Mouse (Mus musculus) erythroblast, embryonic 14.5 days (primary cell): ENCODE measurements around the gene Cc2d1b. TPM values are rescaled to one million over a fixed set of nuclear protein-coding genes. Genes with fewer than 3 reads are reported as not detected.

ENCODE experiments used
- H3K27me3 ChIP-seq: 2 replicates; pipeline ENCODE4 v1.6.1; 2012; ENCODE audit warnings: inconsistent platforms; ENCODE audit not compliant: control insufficient read depth
- H3K36me3 ChIP-seq: 2 replicates; pipeline ENCODE4 v1.6.1; 2012; ENCODE audit warnings: mild to moderate bottlenecking, inconsistent platforms; ENCODE audit not compliant: control insufficient read depth
- H3K4me1 ChIP-seq: 2 replicates; pipeline ENCODE4 v1.6.1; 2012; ENCODE audit warnings: inconsistent platforms; ENCODE audit not compliant: control insufficient read depth
- H3K4me3 ChIP-seq: replicated peaks from 2 replicates; pipeline ENCODE3; 2012; ENCODE audit warnings: moderate library complexity, mild to moderate bottlenecking, inconsistent platforms
- H3K9me3 ChIP-seq: 2 replicates; pipeline ENCODE4 v1.6.1; 2012; ENCODE audit warnings: low read length, inconsistent platforms, mixed read lengths; ENCODE audit not compliant: control insufficient read depth
- GATA1 ChIP-seq: IDR thresholded peaks from 2 replicates; pipeline ENCODE4 v1.6.1; 2012; ENCODE audit warnings: low read length, inconsistent platforms, mixed read lengths
- TAL1 ChIP-seq: IDR thresholded peaks from 3 replicates; pipeline ENCODE4 v1.6.1; 2012; ENCODE audit warnings: low read length, inconsistent platforms, mixed read lengths
- polyA plus RNA-seq: library from polyadenylated mRNA; stranded (reverse); fragments of >175 nt; gene quantifications from 2 replicates; pipeline ENCODE4 v1.2.3, GENCODE M21; 2012

Cc2d1b gene
- polyA plus RNA-seq, 1 experiment: 2.6 TPM

- Histone ChIP-seq H3K4me1 (no peaks in the 10 kb centered on the region), H3K36me3 (peaks cover 93% of the 10 kb centered on the region), H3K27me3 (no peaks in the 10 kb centered on the region), H3K9me3 (no peaks in the 10 kb centered on the region), H3K4me3 (no peak overlapping the region)
- TF ChIP-seq GATA1: no peak
- TF ChIP-seq TAL1: no peak
Observed at GRCm38 (mm10) chr4:108610935-108611334, 8.8 kb upstream of the Cc2d1b start.

DNA sequence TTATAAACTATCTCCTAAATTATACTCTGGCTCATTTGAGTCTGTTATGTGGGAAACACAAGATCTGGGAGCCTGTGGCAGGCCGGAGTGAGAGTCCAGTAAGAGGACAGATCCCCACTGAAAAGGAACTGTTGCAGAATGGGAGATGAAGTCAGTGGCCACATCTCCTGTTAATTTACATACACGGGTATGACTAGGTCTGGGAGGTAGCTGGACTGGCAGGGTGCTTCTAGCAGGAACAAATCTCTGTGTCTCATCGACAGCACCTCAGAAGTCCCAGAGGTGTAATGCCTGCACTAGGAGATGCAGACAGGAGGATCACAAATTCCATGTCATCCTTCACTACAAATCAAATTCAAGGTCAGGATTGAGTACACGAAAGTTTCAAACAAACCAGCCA is 1.2 kb upstream of the Cc2d1b start:
- Histone ChIP-seq H3K27me3 (no peaks in the 10 kb centered on the region), H3K36me3 (peaks cover 45% of the 10 kb centered on the region), H3K4me1 (peaks cover 25% of the 10 kb centered on the region), H3K4me3 (no peak overlapping the region), H3K9me3 (peaks cover 2% of the 10 kb centered on the region; the same call in 1 of the 2 replicates)
- no peak for TF ChIP-seq TAL1
- no peak for TF ChIP-seq GATA1

- peak overlapping the region; percentile 86 for H3K4me3 ChIP-seq
- peaks cover 25% of the 10 kb centered on the region for H3K4me1 ChIP-seq
- peaks cover 2% of the 10 kb centered on the region; the same call in 1 of the 2 replicates for H3K9me3 ChIP-seq
- no peak for TF ChIP-seq TAL1
- TF ChIP-seq GATA1: no peak
- no peaks in the 10 kb centered on the region for H3K27me3 ChIP-seq
- peaks cover 45% of the 10 kb centered on the region for H3K36me3 ChIP-seq
Observed at GRCm38 (mm10) chr4:108619165-108619564, 575 bp upstream of the Cc2d1b start.

DNA sequence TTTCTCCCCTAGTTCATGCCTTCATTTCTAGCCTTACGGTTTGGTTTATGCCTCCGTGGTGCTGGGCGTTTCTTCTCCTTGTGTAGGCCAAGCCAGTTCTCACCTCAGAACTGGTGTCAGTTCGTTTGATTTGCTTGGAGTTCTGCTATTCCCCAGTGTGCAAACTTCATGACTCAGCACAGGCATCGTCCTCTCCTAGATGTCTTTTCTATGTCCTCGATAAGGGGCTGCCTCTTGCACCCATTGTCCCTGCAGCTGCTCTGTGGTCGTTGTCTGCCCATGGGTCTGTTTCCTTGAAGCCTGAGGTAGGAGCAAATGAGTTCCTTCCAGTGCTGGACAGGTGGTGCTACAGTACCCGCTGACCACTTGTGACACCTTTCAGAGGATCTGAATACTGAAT is 796 bp downstream of the Cc2d1b start:
- TF ChIP-seq GATA1 (no peak), TAL1 (no peak)

GRCm38 (mm10) chr4:108621504-108621903 is 1.8 kb downstream of the Cc2d1b start:
- no peaks in the 10 kb centered on the region for H3K27me3 ChIP-seq
- peaks cover 25% of the 10 kb centered on the region for H3K4me1 ChIP-seq
- peaks cover 2% of the 10 kb centered on the region; the same call in 1 of the 2 replicates for H3K9me3 ChIP-seq
- no peak for TF ChIP-seq GATA1
- TF ChIP-seq TAL1: no peak
- peaks cover 45% of the 10 kb centered on the region for H3K36me3 ChIP-seq
- H3K4me3 ChIP-seq: no peak overlapping the region

More for the DNA sequence above, 796 bp downstream of the Cc2d1b start:
- peaks cover 25% of the 10 kb centered on the region for H3K4me1 ChIP-seq
- peaks cover 45% of the 10 kb centered on the region for H3K36me3 ChIP-seq
- H3K9me3 ChIP-seq: peaks cover 2% of the 10 kb centered on the region; the same call in 1 of the 2 replicates
- no peaks in the 10 kb centered on the region for H3K27me3 ChIP-seq
- H3K4me3 ChIP-seq: peak overlapping the region; percentile 86

- Histone ChIP-seq H3K9me3 (no peaks in the 10 kb centered on the region), H3K27me3 (no peaks in the 10 kb centered on the region), H3K36me3 (peaks cover 84% of the 10 kb centered on the region), H3K4me1 (no peaks in the 10 kb centered on the region), H3K4me3 (no peak overlapping the region)
- TF ChIP-seq GATA1 (no peak), TAL1 (no peak)
Observed at GRCm38 (mm10) chr4:108627066-108627465, 7.3 kb downstream of the Cc2d1b start.

DNA sequence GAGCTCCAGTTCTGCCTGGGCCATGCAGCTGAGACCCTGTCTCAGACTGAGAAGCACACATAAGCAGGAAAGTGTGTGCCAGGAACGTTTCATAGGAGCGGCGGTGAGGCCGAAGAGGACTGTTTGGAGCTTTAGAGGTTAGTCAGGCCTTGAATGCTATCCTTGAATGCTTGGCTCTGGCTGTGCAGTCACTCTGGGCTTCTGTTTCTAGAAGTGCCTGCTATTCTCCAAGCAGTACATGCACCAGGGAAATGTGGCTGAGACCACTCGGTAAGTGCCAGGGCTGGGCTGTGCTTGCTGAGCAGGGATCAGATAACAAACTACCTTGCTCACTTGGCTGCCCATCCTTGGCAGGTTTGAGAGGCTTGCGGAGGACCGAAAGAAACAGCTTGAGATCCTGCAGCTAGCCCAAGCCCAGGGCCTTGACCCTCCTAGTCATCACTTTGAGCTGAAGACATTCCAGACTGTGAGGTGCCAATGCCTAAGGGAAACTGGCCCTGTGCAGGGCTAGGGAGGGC is 9.7 kb downstream of the Cc2d1b start:
- Histone ChIP-seq H3K36me3 (peaks cover 94% of the 10 kb centered on the region), H3K4me3 (no peak overlapping the region), H3K27me3 (no peaks in the 10 kb centered on the region), H3K4me1 (no peaks in the 10 kb centered on the region), H3K9me3 (no peaks in the 10 kb centered on the region)
- TF ChIP-seq TAL1: no peak
- no peak for TF ChIP-seq GATA1

DNA sequence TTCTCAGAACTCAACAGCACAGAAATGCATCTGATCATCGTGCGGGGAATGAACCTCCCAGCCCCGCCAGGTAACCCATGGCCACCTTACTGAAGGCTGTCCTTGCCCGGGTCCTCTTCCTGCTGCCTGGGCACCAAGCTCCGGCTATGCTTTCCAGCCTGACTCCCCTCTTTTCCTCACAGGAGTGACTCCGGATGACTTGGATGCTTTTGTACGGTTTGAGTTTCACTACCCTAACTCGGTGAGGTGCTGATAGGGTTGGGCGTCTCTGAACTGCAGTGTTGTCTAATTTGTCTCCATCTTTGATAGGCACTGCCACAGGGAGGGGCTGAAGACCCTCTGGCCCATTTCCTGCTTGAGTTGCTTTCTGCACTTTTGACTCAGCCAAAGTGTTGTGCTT is 10.4 kb downstream of the Cc2d1b start:
- peaks cover 94% of the 10 kb centered on the region for H3K36me3 ChIP-seq

GRCm38 (mm10) chr4:108631616-108632015 is 11.9 kb downstream of the Cc2d1b start:
- Histone ChIP-seq H3K27me3 (no peaks in the 10 kb centered on the region), H3K9me3 (no peaks in the 10 kb centered on the region), H3K4me1 (no peaks in the 10 kb centered on the region), H3K36me3 (peaks cover 85% of the 10 kb centered on the region), H3K4me3 (no peak overlapping the region)
- TF ChIP-seq TAL1 (no peak), GATA1 (no peak)

More for the DNA sequence above, 10.4 kb downstream of the Cc2d1b start:
- H3K27me3 ChIP-seq: no peaks in the 10 kb centered on the region
- no peak overlapping the region for H3K4me3 ChIP-seq
- TF ChIP-seq GATA1 (no peak), TAL1 (no peak)
- no peaks in the 10 kb centered on the region for H3K9me3 ChIP-seq
- H3K4me1 ChIP-seq: no peaks in the 10 kb centered on the region

GRCm38 (mm10) chr4:108633703-108634102 is 14.0 kb downstream of the Cc2d1b start:
- Histone ChIP-seq H3K4me3 (no peak overlapping the region), H3K27me3 (no peaks in the 10 kb centered on the region), H3K4me1 (peaks cover 5% of the 10 kb centered on the region), H3K9me3 (no peaks in the 10 kb centered on the region), H3K36me3 (peaks cover 70% of the 10 kb centered on the region)
- TF ChIP-seq TAL1: no peak
- TF ChIP-seq GATA1: no peak
